Mouse (Mus musculus) lung, postnatal 14 days (tissue): Measurements from ENCODE around the gene Prpf18.
A peak's percentile ranks its signal among the peaks of the same experiment; 100 is the strongest.
"Not testable (repeated sequence)": the region's sequence is repeated elsewhere in the genome, so short reads cannot be mapped to it uniquely, and the experiment has no call there.

Source experiments
- DNase-seq: peaks from one replicate; pipeline ENCODE4 v3.0.0; 2021

Prpf18 gene

DNA sequence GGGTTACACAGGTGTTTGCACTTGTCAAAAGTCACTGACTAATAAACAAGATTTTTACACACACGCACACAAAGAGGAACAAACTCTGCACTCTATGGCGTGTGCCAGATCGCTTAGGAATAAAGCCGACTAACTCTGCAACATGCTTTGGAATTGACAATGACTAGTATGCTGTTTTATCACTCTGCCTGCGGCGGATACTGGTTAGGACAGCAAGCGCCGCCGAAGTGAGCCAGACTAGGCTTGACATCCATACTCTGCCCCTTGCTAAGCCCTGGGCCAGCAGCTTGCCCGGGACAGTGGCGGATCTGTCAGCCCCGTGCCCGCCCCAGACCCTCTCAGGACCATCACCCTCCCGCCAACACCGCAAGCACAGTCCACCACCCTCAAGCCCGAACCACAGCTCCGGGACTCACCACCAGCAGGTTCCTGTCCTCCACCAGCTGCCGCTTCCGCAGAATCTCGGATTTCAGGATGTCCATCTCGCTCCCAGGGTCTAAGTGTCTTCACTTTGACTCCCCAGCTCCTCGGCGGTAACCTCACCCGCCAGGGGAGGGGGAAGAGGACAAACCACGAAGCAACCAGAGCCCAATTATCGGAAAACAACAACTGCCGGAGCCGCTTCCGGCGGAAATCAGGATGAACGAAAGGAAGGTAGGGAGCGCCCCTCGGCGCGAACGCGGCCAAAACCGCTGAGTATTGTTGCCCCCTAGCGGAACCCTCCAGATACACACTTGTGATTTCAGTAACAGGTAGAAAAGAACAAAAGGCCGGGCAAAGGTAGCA, at the start of gene Prpf18:
Gene Prpf18, minus strand, starts transcription at position 614 of the 786 bp plus-strand sequence.
- peak; percentile 90 for DNase-seq

DNA sequence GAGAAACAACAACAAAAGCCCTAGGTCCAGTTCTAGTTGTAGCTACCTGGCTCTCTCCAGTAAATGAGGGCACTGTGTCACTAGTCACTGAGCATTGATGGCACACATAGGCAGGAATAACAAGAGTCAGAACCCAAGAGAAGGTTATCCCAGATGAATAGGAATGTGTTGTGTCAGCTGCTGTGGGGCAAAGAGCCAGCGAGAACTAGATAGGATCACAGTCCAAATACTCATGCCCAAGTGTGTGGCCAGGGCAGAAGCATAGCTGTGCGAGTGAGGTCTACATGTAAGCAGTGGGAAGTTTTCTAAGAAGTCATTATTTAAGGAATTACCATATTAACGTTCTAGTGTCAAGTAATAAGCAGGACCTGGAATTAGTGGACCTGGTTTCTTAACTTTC, 28.0 kb upstream of the Prpf18 start:
- DNase-seq, result no peak

DNA sequence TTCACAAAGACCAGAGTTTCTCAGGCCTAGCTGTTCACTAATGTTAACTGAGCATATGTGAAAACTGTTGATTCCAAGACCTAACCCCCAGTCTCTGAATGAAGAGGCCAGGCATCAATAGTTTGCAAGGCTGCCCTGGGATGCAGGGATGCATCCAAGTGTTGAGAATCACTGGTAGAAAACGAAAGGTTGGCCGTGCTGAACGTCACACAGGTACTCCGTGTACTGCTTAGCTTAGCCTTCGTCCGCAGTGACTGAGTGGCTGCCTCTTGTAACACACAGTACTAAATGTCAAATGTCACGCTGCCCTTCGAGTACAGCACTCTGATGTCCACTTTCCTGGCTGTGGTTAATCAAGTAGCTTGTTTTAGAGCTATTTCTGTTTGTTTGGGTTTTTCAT, 19.7 kb upstream of the Prpf18 start:
- DNase-seq, result no peak

DNA sequence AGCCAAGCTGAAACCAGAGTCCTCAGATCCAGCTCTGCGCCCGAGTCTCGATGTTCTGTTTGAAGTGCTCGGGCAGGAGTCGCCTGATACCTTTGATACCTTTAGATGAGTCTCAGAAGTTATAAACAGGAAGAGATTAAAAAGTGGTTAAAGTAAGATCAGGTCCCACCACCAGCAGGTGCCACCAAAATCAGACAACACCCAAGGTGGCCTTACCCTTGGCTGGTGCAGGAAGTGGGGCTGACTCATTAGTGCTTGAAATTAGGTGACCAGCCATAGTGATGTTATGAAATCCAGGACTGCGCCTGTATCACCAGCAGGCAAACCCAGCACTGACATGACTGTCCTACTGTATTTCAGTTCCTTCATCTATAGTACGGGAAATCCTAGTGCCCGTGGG, 17.8 kb upstream of the Prpf18 start:
- no peak for DNase-seq

DNA sequence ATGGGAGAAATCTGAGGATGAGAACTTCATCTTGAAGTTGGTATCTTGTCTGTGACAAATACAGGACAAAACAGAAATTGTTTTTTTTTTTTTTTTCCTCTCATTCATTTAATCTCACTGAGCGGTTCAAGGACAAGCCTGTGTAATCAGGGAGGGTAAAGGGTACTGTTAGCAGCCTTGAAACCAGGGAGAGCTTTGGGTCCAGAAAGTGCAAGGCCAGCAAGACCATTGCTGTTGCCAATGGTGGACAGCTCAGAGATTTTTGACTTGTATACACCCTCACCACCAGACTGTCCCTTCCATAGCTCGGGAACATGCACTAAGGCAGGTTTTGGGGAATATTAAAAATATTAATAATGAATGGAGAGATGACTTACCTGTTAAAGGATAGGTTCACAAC, 16.7 kb upstream of the Prpf18 start:
- DNase-seq, result no peak

DNA sequence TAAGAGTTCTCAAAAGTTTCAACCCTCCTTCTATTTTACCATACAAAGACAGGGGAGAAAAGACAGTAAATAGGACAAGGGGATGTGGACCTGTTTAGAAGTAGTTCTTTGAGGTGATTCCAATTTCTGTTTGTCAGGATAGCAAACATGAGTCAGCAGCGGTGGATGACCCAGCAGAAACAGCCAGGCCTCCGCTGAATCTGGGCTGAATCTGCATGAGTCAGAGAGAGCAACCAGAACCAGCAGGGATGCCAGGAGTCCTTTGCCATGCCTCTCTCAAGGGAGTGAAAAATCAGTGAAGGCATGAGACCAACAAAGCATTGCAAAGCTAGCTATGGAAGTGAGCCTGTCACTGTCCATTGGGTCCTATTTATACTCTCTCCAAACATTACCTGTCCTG, 8.8 kb upstream of the Prpf18 start:
- DNase-seq, result no peak

DNA sequence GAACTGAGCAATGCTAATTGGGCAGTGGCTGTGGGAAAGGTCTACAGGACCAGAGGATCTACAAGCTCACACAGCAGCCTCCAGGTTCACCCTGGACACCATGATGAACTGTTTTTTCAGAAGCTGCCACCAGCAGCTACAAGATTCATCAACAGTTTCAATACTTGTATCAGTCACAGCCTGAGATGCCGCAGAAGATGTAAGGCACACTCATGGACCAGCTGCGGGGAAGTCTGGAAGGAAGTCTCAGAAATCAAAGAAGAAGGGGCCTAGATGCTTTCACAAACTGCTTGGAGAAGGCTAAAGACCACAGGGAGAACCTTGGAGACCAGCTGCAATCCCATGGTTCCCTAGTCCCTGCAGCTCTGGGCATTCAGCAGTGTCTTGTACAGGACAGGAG, 2.3 kb downstream of the Prpf18 start:
- DNase-seq, result no peak

DNA sequence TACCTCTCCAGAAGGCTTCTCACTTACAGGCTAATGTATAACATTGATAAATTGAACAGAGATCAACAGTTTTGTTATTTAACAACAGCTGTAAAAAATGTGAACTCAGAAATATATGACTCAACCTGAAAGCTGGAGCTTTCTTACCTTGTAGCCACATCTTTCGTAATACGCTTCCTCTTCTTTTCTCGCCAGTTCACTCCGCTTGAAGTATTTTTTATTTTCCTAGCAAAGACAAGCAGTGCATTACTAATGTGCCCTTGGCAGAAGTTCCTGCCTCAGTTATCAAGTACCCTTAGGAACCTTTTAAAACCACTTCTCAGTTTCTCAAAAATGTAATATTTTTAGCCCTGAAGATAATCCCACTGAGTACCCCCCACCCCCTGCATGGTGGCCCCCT, 3.8 kb downstream of the Prpf18 start:
- no peak for DNase-seq

DNA sequence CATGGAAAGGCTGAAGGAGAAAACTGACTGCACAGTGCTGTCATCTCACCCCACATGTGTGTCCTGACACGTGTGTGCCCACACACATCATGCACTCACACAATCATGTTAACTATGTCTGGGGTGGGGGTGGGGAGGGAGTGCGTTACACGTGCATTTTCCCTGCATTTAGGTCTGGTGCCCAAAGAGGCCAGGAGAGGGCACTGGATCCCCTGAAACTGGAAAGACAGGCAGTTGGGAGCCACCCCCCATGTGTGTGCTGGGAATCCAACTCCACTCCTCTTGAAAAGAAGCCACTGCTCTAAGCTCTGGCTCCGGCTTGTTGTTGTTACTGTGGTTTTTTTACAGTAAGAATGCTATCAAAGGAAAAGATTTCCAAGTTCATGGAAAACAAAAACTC, 6.8 kb downstream of the Prpf18 start:
- DNase-seq, result no peak

DNA sequence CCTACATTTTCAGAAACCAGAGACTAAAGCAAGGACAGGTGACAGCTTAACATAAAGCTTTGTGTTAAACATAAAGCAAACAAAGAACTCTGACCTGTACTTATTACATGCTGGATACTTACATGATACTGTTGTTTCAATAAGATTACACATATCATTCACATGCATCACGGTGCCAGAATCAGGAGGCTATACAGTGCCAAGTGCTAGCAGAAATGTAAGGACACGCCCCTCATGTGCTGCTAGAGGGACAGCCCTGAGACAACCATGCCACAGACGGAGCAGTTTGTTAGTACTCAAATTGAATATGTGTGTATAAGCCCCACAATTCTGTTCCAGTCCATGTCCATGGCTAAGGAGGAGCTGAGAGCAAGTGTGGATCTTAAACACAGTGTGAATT, 13.7 kb downstream of the Prpf18 start:
- no peak for DNase-seq

DNA sequence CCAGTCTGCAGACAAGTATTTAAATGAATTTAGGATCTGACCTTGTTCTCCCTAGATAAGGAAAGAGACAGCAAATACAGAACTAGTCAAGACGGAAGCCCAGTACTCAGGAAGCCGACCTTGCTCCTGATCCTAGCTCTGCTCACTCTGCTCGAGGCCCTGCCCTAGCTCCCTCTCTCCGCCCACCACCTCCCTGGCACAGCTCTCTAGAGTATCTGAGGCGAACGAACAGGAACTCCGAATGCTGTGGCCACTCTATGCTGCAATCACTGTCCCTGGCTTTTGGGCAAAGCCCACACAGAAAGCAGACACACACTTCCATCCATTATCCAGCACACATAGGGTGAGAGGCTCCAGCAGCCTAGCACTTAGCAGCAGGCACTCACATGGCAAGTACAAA, 15.3 kb downstream of the Prpf18 start:
- no peak for DNase-seq

DNA sequence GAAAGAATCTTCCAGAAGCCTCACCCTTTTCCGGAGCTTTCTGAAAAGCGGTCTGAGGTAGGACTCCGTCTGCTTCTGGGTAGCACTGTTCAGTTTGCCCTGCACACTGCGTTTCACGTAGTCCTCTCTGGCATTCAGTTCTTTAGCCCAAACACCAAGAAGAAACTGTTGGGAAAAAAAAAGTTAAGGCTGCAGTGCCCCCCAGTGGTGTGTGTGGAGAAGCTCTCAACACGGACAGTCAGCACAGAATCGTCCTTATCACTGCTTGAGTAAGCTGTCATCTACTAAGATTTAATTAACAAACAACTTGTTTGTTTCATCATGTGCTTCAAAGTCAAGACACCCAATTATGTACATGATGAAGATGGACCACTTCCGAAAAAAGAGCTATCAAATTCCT, 16.1 kb downstream of the Prpf18 start:
- no peak for DNase-seq

DNA sequence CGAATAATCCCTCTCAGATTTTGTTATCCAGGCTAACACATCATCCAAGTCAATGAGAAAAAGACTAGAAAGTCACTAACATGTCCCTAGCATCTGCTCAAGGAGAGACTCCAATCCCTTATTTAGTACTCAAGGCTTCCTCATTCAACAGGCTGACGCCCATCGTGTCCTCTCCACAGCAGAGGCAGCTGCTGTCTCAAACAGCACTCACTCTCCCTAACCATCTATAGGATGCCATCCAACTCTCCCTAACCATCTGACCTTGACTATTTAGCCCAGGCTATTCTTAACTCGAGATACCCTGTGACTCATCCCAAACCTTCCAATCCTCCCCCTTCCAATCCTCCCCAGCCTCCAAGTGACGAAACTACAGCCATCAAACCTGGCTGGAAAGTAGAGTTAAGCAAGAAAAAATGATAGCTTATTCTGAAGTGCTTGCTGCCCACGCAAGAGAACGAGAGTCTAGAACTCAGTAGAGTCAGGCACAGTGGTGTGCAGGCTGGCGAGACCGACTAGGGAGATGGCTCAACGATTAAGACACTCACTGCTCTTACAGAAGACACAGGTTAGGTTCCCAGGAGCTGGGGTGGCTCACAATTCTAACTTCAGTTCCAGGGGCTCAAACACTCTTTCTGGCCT, 21.6 kb downstream of the Prpf18 start:
- no peak for DNase-seq

DNA sequence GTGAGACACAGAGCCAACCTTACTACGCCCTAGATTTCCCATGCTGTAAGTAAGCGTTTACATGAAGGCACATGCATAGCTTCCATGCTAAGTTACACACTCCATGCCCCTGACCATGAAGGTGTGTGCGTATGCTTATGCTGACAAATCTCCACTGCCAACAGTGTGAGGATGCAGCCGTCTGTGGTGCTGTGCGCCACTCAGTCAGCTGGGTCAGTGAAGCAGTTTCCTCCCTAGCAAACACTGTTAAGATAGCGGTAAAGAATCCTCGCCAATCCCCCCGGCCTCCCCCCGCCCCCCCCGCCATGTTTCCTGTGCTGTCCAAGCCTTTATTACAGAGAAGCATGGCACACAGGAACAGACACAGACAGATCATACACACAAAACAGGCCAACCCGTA, 22.4 kb downstream of the Prpf18 start:
- no peak for DNase-seq

DNA sequence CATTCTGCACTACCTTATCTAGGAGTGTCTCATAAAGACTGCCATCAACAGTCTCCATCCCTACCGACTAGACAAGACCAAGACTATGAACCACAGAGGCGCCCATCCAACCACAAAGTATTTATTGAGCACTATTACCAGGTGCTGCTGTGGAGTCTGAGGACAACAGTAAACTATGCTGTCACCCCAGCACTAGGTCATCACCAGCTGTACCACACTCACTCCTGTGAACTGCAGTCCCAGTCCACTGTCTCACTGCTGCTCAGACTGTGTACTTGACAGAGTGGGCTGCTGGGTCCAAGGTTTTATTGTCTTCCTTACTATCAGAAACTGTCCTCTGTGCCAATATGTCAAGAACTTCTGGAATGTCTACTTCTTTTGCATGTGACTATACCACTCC, 23.0 kb downstream of the Prpf18 start:
- DNase-seq, result no peak

DNA sequence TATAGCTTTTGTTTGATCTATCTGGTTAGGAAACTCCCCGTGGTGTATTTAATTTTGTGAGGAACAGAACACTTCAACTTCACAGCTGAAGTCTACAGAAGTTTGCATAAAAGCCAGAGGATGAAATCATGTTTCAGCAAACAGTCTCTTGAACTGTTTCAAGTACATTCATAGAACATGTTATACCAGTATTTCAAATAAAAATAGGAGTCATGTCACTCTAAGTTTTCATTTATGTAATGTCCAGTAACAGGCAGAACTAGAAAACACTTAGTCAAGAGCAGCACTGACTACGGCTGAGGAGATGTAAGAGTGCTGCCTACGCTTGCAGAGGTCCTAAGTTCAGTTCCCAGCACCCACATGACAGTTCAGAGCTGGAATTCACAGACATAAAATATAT, 25.0 kb downstream of the Prpf18 start:
- no peak for DNase-seq

DNA sequence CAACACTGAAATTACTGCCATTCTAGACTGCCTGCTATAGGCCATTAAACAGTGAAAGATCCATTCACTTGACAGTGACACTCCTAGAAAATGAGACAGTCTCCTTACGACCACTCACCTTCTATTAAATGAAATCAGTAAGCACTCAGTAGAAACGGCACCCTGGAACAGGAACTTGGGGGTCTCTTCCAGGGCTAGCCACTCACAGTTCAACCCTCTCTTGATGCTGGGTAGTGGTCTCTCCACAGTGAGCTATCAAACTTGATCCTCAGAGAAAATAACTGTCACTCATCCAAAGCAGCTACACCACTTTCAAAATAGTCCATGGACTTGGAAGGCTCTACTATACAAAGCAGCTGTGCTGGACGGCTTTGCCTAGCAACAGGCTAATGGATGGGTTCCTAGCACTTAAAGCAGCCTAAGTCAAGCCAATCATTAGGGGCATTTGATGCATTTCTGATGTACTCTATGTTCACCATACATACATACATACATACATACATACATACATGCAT, 30.4 kb downstream of the Prpf18 start:
- DNase-seq, result no peak

DNA sequence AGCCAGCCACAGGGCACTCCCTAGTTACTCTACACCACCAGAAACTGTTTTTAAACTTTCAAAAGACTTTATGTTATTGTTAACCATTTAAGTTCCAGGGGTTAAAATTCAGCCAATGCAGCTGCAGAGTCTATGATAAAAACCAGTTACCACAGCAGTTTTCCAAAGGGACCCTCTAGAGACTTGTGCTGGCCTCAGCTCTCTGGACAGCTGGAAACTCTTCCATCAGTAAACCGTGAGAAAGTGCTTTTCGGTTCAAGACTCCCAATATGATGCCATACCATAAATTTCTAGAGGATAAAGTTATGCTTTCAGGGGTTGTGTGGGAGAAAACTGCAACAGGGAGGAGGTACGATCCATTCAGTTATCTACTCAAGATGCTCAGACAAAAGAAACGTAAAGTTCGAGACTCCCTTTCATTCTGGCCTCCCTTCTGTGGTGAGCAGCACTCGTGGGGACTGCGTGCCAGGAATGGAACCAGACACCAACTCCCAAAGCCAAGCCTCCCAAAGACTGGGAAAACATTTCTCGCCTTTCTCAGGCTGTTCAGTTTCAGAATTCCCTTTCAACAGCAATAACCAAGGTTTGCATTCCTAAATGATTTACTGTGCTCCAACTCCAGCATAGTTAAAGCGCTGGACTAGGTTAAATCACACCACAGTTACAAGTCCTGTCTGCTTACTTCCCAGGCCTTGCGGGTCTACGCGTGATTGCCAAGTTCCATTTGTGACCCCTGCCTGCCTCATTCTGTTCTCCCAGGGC, 31.1 kb downstream of the Prpf18 start:
- DNase-seq, result no peak

DNA sequence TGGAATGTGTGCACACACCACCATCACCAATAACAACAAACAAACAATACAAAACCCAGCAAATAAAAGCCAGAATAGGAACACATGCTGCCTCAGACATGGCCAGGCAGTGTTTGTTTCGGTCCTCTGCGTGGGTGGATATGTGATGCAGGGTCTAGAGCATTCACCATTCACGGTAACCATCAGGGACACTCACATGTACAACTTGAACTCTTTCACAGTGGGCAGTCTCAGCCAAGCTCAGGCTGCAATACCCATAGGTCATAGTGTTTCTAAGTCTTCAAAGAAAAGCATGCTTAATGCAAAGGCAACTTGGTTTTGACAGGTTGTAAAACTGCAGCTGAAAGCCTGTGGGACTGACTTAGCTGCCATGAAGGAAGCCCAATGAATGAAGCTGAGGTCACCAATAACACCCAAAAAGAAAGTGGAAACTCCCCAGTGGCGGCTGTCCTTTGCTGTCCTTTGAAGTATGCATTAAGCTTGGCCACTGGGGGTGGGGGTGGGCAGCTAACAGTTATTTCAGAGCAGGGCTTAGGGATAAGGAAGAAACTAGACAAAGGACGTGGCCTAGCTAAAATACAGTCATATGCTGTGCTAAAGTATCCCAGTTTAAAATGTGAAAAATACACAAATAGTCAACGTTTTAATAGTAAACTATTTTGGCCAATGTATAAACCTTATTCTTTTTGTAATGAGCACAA, 31.9 kb downstream of the Prpf18 start:
- DNase-seq, result no peak

DNA sequence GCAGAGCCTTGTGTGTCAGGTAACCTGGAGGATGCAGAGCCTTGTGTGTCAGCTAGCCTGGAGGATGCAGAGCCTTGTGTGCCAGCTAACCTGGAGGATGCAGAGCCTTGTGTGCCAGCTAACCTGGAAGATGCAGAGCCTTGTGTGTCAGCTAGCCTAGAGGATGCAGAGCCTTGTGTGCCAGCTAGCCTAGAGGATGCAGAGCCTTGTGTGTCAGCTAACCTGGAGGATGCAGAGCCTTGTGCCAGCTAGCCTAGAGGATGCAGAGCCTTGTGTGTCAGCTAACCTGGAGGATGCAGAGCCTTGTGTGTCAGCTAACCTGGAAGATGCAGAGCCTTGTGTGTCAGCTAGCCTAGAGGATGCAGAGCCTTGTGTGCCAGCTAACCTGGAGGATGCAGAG, 32.8 kb downstream of the Prpf18 start:
- not testable (repeated sequence) for DNase-seq

DNA sequence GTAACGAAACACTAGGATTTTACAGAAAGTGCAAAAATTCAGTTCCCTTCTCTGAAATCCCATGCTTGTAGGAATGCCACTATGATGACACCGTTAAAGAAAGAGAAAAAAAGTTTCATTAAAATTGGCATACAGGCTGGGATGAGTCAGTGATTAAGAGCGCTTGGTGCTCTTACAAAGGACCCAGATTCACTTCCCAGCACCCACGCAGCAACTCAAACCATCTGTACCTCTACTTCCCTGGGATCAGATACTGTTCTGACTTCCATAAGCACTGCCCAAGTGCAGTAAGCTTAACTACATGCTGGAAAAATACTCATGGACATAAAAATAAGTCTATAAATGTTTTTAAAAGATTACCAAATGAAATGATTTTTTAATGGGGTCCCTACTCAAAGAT, 34.9 kb downstream of the Prpf18 start:
- DNase-seq, result no peak

DNA sequence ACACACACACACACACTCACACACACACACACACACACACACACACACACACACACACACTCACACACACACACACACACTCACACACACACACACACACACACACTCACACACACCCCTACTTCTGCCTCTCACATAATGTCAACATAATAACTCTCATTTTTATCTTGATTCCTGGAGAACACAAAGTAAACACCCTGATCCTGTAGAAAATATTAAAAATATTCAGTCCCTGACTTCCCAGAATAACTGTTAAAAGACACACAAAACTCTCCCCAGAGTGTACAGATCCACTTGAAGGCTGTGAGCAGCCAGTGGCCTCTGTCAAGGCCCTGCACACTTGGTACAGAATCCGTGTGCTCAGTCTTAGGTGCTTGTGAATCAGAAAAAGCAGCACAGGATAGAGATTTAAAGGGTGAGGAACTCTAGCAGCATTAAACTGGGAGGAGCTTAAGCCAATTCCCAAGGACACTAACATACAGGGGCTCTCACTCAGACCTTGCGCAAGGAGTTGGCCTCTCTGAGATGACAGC, 36.8 kb downstream of the Prpf18 start:
- DNase-seq, result no peak
